Mouse (Mus musculus) layer of hippocampus, adult 6 months (tissue): Measurements from ENCODE around the gene Apoc3. TPM values are rescaled to one million over a fixed set of nuclear protein-coding genes. Genes with fewer than 3 reads are reported as not detected.

ENCODE experiments used
- long read RNA-seq, 2 experiments: library from polyadenylated mRNA; unstranded; transcript quantifications; one replicate each; pipeline ENCODE4 v2.0.0; 2019 to 2020
- polyA plus RNA-seq: library from polyadenylated mRNA; unstranded; fragments of <200 nt; fragmentation: Nextera tagmentation; gene quantifications from 2 replicates; pipeline ENCODE4 v1.2.3, GENCODE M21; 2021

Gene Apoc3
- 2.2 and 2.8 TPM in 2 replicates for polyA plus RNA-seq
- long read RNA-seq, experiment 1, partial matches to known transcripts, result 0 of 2 reads
- long read RNA-seq, experiment 1, other reads (novel, unspliced or antisense), result 2 of 2 reads
- long read RNA-seq, experiment 2, partial matches to known transcripts, result 0 of 1 reads
- long read RNA-seq, experiment 2, other reads (novel, unspliced or antisense), result 1 of 1 reads

GRCm38 (mm10) chr9:46235596-46235648 lies at the start of gene Apoc3:
Gene Apoc3 (minus strand): TSS chr9:46235636.

DNA sequence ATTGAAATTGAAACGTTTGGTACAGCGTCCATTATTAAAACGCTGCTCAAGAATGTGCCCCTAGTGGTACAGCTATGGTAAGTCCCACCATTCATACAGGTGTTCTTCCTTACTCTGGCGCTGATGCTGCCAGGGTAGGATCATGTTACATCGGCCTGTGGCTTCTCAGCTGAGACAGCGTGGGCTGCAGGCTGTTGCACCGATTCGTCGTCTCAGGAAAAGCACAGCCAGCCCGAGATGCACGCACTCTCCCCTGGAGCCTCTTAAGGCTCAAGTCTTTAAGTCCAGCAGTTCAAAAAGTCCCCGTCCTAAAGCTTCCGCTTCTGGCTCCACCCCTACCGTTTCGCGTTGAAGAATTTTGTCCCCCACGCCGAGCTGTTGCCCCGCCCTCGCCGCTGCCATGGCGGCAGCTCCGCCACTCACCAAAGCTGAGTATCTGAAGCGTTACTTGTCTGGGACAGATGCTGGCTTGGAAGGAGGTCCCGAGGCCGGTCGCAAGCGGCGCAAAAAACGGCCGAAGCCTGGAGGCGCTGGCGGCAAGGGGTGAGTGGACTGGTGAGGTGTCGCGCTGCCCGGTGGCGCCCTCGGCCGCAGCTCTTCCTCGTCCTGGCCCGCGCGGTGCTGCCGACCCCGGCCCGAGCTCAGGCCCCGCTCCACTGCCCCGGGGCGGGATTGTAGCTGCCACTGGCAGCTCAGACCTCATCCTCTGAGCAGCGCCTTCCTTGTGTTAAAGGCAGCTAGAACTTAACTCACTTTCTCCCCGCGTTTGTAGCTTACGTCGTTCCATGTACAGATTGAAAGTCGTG lies 47.4 kb upstream of the Apoc3 start, which contains the start of gene Bud13:
Gene Bud13 (plus strand): TSS at position 378 of the 806 bp plus-strand sequence.

DNA sequence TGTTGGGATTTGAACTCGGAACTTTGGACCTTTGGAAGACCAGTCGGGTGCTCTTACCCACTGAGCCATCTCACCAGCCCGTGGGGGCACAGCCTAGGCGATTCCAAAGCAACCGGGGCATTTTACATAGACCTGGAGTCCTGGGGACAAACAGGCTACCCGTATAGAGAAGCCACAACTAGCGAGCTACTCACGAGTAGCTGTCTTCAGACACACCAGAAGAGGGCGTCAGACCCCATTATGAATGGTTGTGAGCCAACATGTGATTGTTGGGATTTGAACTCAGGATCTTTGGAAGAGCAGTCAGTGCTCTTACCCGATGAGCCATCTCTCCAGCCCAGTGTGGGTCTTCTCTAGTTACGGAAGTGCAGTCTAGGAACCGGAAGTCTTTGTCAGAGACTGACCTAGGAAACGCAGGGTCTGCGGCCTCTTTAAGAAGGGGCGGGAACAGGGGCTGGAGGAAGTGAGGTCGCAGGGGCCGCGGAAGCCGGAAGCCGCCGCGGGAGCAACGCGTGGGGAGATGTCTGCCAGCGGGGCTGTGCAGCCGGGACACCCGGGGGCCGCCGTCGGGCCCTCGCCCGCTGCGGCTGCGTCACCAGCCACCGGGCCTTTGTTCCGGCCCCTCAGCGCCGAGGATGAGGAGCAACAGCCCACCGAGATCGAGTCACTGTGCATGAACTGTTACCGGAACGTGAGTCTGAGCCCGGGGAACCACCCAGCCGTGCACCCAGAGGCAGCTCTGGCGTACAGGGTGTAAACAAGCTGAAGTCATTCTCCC lies 37.4 kb upstream of the Apoc3 start, which contains the start of gene Zpr1:
Gene Zpr1 (plus strand): TSS at position 388 of the 778 bp plus-strand sequence.

DNA sequence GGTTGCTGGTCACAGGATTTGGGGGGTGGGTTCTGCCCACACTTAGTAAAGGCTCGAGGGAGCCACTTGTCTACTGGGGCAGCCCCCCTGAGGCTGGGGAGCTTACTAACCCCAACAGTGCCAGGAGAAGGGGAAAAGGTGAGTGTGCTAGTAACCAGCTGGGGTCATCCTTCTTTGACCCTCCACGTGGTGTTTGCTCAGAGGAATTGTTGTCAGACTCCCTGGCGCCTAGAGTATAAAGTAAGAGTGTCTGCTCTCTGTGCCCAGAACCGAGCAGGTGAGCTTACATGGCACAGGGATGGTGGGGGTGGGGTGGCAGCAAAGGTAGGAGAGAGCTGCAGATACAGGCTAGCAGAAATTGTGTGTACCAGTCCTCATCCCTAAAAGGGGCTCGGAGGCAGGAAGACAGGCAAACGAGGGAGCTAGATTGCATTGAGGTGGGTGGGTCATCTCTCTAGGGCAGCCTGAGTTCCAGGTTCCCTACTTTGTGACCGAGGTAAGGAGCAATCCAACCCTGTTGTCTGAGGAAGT lies 33.0 kb upstream of the Apoc3 start, which contains the start of gene Apoa5:
Gene Apoa5 (plus strand): TSS at position 291 of the 531 bp plus-strand sequence.

GRCm38 (mm10) chr9:46240526-46241153 lies 5.2 kb upstream of the Apoc3 start, which contains the start of gene Apoa4:
Gene Apoa4 (plus strand): TSS chr9:46240696.

GRCm38 (mm10) chr9:46228491-46228890 lies 6.9 kb downstream of the Apoc3 start, which contains the start of gene Apoa1:
Gene Apoa1 (plus strand): TSS chr9:46228580.

Other genes starting within 250 kb of the Apoc3 start
- 120 and 149 TPM in 2 replicates for gene Pafah1b2, start 222.9 kb downstream of the Apoc3 start, polyA plus RNA-seq
- gene Sik3, start 222.8 kb downstream of the Apoc3 start, polyA plus RNA-seq, result 13.6 and 13.9 TPM in 2 replicates
- gene Apoa1, start 7.1 kb downstream of the Apoc3 start, polyA plus RNA-seq, result 1.4 and 1.6 TPM in 2 replicates
- gene Apoa4, start 5.1 kb upstream of the Apoc3 start, polyA plus RNA-seq, result not detected in 2 replicates
- not detected in 2 replicates for gene Apoa5, start 33.0 kb upstream of the Apoc3 start, polyA plus RNA-seq
- 33.6 and 39.5 TPM in 2 replicates for gene Zpr1, start 37.4 kb upstream of the Apoc3 start, polyA plus RNA-seq
- gene Bud13, start 47.4 kb upstream of the Apoc3 start, polyA plus RNA-seq, result 7.4 and 9.3 TPM in 2 replicates
- 0.06 and 0.09 TPM in 2 replicates for gene 4931429L15Rik, start 84.3 kb upstream of the Apoc3 start, polyA plus RNA-seq